Mouse (Mus musculus) thymus, postnatal 36 days (tissue): ENCODE measurements around the gene Ly86.

ENCODE experiments used
- DNase-seq, 2 experiments: peaks; one replicate each; pipeline ENCODE4 v3.0.0; 2022; ENCODE audit warnings: mixed read lengths in 2 of 2

Ly86 gene

DNA sequence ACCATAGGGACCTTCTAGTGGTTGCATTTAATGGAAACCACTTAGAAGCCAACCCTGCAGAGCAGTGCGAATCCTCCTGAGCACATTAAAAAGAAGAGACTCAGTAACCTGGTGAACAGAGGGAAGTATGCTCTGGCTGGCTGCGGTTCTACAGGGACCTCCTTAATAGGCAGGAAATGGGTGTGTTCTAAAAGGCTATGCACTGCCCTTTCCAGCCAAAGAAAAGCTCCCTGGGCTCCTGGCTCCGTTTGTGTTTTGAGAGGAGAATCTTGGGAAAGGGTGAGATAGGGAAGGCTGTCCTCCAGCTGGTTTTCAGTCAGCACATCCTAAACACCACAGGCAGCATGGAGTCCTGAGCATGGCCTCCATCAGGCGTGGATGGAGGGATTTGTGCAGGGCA lies 8.9 kb downstream of the Ly86 start:
- no peak for DNase-seq

DNA sequence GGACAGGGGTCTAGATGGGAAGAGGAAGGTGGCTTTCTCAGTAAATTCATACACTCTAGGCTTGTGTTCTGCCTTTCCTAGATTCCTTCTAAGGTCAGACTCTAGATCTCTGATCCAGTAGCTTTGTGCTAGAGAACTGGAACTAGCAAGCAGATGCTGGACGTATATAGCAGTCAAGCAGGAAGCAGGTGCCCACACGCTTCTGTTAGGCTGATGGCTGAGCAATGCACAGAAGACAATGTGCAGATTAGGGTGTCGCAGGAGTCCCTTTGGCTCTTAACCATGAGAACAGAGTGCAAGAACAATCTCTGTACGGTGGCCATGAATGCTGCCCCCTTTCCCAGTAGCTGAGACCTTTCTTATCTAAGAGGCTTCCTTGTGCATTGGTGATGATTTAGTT lies 9.4 kb downstream of the Ly86 start:
- DNase-seq = no peak

DNA sequence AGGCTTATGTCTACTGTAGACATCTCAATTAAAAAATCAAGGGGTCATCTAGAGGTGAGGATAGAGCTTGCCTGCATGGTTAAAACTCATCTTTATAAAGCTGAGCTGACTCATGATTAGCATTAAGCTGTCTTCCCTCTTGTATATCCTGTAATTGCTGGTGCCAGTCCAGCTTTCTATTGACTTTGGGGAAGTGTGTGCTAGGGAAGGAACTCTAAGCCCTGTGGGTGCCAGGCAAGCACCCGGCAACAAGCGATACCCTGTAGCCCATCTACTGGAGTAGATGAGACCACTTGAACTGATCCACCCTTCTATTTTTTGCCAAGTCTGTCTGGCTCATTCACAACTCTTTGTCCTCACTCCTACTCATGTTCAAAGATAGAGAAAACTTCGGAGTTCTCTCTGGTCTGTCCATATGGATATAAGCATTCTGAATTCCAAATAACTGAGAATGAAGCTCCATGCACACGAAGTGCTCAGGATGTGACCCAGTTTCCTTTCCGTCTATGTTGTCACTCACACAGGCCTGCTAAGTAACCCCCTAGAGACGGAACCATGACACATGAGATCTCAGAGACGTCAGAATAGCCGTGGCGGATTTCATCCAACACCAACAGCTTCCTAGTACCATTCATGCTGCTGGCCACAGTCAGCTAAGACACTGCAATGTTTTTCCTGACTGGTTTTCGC lies 10.8 kb downstream of the Ly86 start:
- DNase-seq = no peak

DNA sequence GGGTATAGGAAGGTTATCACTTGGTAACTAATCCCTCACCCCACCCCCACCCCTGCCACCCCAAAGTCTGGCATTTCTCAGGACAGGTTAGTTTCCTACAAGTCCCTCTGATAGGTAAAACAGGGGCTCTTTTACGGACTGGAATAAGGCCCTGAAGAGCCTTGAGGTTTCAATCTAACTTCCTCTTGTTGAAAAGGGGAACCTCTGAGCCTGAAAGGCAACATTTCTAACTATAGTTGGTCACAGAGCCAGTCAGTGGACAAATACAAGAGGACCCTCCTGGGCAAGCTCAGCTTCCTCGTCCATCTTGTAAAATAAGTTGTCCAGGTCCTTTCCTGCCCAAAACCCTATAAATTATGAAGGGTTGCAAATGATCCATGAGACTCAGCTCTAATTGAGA lies 11.5 kb downstream of the Ly86 start:
- no peak for DNase-seq

DNA sequence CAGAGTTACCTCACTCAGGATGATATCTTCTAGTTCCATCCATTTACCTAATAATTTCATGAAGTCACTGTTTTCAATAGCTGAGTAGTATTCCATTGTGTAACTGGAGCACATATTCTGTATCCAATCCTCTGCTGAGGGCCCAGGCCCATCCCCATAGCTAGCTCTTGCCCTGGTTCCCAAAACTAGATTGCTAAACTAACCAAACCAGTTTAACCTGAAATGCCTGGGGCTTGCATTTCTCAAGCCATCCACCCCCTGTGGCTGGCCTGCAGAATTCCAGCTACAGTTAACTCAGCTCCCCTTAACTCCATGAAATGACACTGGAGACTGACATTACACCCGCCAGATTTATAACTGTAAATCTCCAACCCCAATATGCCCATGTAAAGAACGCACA lies 13.1 kb downstream of the Ly86 start:
- DNase-seq = no peak

DNA sequence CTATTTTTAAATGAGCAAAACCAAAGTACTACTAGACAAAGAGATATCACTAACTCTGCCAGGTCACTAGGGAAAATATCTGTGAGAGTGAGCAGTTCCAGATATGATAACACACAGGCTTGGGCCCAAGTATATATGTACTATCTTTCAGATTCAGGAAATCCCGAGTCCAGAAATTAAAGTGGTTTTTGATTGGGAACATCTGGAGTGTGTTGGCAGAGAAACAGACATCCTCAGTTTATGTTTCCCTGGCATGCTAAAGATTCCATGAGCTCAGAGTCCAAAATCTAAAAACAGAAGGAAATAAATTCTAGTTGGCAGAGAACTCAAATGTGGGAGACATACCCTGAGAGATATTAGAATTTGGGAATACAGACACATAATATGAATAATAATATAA lies 16.2 kb downstream of the Ly86 start:
- no peak for DNase-seq

DNA sequence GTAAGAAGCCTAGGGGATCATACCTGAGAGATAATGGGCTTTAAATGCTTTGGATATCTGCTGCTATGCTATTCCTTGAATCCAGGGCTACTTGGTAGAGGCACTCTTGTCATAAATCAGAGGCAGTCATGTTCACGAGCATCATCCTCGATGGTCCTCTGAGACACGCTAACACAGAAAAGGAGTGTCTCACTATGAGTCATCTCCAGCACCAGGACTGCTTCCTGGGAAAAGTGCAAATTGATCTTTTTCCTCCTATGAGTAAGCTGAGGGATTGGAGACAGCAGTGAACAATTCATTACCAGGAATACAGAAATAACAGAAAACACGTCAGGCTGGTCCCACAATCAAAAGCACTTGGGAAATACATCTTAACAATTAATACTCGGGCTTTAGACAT lies 19.3 kb downstream of the Ly86 start:
- DNase-seq = no peak

DNA sequence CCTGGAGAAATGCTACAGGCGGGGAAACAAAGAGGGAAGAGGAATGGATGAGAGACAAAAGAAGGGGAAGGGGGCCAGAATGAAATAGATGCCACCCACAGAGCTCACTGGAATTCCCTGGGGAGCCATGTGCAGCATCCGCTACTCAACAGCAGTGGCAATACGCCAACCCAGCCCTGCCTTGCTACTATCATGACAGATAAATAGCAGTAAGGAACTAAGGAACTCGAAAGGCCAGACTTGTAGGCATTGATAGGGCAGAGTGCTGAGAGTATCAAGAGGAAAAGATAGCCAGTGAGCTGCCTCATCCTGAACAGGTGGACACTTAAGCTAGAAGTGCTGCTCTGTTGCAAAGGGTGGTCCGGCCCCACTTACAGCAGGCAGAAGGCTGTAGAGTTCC lies 31.4 kb downstream of the Ly86 start:
- no peak for DNase-seq

DNA sequence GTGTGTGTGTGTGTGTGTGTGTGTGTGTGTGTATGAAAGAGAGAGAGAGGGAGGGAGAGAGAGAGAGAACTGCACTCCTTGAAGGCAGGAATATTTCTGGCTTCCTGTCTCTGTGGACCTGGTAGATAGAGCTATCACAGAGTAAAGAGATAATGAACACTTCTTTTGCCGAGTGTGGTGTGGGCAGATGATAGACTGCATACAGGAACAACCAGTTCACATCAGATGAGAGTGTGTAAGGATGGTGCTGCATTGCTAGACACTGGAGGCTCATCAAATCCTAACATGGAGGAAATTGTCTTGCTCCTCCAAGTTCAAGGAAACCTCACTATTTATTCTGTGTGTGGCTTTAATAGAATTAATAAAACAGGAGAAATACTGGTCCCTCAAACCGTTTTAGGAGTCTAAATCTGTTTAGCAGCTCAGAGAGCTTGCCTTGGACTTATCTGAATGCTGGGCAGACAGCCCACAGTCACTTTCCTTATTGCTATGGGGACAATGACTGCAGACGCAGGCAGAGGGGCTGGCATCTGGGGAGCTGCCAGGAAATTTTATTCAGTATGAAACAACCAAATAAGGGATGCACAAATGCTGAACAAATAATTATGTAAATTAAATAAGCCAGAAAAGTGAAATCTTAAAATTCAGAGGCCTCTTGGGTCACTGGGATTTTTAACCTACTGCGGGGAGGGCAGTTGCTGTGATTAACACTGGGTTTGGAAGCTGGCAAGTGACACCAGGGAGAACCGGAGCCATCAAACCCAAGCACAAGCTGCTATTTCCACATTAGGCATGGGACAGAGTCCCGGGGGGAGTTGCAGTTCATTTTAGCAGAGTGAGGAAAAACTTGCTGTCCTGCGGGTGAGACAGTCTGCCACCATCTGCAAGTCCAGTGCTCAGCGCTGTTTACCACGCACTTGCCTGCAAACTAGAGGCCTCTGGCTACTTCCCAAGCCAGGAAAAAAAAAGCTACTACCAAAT lies 43.5 kb downstream of the Ly86 start:
- no peak for DNase-seq

DNA sequence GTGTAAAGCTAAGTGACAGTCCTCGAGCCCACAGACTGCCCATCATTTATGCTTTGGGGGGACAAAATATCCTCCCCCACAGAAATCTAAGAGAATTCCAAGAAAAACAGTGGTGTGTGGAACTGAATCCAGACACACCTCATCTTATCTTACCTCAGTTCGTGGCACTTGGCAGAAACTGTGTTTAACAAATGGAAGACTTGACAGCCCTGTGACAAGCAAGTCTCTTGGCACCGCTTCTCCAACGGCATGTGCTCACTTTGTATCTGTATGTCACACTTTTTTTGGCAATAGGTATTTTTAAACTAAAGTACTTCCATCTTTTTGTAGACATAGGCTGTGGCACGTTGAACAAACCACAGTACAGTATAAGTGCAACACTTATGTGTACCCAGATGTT lies 44.3 kb downstream of the Ly86 start:
- DNase-seq = no peak

DNA sequence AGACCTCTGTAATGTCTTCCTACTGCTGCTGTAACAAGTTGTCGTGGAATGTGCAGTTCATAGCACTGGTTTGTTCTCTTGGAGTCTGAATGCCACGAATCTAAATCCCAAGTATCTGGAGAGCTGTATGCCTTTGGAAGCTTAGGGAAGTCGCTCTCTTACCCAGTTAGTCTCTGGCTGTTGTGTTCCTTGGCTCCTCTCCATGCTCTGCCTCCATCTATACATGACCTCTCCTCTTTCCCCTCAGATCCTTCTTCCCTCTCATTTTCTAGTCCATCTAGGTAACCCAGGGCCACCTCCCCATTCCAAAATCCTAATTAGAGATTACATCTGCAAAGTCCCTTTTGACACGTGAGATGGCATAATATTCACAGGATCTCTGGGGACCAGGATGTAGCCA lies 53.8 kb downstream of the Ly86 start:
- DNase-seq = no peak

DNA sequence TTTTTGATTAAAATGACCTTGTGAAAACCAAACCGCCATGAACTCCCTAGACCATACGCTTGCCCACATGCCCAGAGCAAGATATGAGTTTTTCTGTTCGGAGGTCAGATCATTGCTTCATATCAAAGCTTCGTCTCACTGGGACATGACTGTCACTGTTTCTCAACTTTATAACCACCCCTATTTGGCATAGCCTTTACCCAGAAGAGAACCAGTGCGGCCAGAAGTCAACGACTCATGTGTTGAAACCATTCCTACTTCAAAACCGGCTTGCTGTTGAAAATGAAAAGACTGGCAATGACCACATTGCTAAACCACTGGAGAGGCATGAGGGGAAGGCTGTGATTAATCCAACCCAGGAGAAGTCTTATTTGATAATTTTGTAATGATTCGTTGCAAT lies 54.3 kb downstream of the Ly86 start:
- DNase-seq = no peak

DNA sequence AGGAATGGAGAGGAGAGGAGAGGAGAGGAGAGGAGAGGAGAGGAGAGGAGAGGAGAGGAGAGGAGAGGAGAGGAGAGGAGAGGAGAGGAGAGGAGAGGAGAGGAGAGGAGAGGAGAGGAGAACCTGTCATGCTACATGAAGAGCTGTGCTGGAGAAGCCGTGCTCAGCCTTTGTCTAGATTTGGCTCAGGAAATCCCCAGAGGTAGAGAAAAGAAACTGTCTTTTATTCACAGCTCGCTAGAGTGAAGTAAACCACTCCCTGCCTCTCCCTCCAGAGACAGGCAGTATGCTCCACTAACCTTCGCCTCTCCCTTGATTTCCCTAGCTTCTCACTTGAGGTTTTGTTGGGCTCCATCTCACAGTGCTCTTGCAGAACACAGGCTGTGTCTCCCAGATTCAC lies 57.4 kb downstream of the Ly86 start:
- no peak for DNase-seq

DNA sequence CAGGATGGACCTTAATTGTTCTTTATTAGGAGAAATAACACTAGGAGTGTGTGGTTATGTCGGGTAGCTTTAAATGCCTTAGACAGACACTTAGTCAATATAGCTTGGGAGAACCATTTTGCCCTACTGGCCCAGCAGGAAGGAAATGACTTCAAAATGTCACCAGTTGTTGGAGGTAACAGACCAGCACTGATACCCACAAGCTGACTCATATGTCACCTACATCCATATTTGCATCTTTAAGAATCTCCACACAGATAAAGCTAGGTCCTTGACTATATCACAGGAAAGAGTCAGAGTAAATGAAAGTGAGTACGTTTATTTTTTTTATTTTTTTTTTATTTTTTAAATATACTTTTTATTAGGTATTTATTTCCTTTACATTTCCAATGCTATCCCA lies 58.7 kb downstream of the Ly86 start:
- no peak for DNase-seq

DNA sequence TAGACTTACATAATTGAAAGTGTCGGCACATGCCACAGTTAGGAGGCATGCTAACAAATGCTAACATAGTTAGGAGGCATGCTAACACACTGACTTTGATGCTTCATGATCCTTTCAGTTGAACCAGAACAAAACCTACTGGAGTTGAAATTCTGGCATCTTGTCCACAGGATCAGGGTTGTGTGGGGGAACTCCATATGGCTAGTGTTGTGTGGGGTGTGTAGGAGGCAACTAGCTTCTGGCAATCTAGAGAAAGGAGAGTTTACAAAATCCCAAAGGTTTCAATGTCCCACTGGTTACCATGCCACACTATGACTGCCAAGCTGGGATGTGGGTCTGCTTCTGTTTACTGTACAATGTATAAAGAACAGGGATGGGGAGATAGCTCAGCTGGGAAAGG lies 70.7 kb downstream of the Ly86 start:
- DNase-seq = no peak

DNA sequence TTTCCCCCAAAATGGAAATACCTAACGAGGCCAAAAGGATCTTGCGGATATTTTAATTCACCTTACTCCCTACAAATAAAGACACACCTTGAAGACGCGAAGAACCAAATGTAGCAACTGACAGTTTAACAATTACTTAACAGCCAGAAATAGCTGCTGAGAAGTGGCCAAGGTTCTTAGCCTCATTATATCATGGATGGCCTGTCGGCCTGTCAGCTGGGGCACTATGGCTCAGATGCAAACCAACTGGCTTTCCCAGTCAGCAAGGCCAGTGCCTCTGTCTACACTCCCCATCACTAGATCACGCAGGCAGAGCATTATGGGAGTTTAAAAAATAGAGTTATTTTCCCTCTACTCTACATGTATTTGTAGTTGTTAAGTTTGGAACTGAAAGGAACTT lies 78.4 kb downstream of the Ly86 start:
- no peak for DNase-seq

DNA sequence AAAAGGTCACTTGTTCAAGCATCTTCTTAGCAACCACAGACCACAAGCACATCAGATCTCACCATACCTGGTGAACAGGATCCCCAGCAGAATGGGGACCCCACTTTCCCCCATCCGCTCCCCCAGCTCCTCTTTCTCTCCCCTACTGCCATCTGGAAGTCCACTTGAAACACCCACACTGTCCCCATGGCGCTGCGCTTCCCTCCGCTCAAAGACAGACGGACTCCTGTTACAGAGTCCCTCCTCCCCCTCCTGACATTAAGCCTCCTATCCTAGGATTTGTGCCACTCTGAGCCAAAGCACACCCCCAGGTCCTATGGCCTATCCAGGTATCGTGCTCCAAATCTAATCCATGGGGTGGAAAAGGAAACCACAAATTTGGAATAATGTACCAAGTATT lies 79.9 kb downstream of the Ly86 start:
- DNase-seq = no peak

DNA sequence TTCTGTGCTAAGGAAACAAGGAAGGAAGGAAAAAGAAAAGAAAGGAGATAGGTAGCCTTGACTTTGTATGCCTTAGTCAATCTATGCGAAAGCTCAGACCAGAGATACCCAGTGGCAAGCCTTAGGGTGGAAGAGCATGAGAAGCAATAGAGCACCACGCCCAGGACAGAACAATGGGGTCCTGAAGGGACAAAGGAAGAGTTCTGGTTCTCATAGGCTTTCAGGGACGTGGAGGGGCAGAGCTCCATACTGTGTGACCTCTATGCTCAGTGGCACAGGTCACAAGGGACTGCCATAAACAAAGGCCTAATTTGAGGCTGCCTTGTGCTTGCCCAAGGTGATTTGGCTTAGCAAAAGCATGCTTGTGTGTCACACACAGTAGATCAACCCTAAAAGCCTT lies 80.4 kb downstream of the Ly86 start:
- no peak for DNase-seq

DNA sequence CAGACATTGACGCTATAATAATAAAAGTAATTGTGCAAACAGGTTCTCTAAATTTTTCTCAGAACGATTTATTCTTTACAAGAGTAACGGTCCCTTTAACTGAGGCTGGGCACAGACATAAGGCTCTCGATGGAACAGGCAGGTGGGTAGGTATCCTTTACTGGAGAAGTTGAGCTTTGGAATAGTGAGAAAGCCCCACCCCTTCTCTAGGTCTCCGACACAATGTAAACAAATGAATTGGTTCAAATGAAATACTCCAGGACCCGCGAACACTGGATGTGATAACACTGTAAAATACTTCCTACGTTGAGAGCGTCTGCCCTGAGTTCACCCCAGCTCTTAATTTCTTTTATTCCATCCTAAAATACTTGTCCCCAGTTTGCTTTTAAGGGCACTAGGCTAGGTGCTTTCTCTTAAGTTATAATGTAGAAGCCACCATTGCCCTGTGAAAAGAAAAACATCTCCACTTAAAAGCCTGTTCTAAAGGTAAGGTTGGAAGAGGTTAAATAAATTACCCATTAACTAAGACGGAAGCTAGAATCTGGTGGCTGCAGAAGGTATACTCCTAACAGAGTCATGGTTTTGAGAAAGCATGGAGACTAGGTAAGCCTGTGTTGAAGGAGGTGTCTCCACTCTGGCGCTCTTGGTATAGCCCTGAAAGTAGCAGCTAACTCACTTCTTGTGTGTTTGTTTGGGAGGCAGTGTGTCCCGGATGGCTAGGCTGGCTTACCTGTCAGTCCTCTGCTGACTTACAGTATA lies 81.7 kb downstream of the Ly86 start:
- no peak for DNase-seq

DNA sequence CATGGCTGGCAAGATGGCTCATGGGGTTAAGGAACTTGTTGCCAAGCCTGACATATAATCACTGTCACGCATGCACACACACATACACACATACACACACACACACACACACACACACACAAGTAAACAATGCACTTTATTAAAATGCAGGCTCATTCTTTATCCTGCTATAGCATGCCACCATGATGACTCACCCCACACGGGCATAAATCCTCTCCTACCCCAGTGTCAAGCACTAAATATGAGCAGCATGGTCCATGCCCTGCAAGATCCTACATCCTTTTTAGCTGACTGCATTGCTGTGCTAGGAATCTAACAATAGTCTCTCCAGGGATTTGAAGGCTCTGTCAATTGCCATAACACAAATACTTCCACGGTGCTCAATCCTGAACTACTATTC lies 83.5 kb downstream of the Ly86 start:
- no peak for DNase-seq

DNA sequence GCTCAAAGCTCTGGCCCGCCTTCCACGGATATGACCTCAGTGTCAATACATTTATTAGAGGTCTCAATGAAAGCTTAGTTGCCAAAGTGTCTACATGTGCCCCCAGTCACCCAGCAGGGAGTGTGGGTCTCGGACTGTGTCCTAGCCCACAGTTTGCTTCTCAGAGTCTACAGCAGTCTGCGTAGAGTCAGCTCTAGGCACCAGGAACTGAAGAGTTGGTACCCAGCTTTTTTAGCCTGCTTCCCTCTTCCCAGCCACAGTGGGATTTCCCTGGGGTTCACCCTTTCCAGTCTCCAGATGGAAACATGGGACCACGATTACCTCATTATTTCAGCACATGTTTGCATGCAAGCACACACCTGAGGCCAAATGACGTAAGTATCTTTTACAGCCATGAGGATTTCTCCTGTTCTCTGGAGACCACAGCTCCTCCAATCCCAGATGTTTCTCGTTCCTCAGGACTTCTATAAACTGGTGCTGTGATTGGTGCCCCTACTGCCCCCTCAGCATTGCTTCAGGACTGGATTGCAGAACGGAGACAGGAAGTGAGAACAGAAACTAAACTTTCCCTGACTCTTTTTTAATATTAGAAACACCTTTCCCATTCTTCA lies 84.8 kb downstream of the Ly86 start:
- DNase-seq = no peak

DNA sequence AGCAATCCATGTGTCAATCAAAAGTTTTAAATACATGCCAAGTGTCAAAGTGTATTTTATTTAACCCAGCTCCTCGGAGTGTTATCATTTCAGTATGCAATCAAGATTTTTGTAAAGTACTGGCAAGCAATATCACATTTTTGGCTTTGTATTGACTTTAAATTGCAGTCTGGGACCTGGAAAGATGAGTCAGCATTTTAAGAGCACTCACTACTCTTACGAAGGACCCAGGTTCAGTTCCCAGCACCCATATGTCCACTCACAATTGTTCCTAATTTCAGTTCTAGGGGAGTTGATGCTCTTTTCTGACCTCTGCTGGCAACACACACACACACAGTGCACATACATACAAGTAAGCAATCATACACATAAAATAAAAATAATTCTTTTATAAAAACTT lies 86.7 kb downstream of the Ly86 start:
- DNase-seq = no peak

DNA sequence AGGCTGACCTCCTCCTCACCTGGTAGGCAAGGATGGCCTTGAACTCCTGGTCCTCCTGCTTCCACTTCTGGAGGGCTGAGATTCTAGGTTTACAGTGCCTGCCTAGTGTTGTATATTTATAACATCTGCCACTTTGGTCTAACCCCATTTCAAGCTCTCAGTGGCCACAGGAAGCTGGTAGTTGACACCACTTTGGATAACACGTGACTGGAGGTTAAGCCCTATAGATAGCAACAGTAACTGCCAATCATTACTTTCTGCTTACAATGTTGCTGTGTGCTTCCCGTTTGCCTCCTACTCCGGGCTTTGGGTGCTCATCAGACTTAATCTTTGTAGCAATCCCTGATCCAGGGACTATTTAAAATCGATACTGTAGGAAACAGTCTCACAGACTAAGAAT lies 87.6 kb downstream of the Ly86 start:
- DNase-seq = no peak
